Mouse (Mus musculus) spleen, postnatal 10 days (tissue): ENCODE results near the gene Slc29a1.

Experiments
- DNase-seq, 2 experiments: peaks; one replicate each; pipeline ENCODE4 v3.0.0; 2021 to 2022; ENCODE audit warnings: low spot score in 2 of 2

The Slc29a1 gene

GRCm38 (mm10) chr17:45612008-45612407, 12.6 kb upstream of the Slc29a1 start:
- DNase-seq, result no peak

- DNase-seq, result no peak
These were observed 10.9 kb upstream of the Slc29a1 start for GRCm38 (mm10) chr17:45610144-45610866.

GRCm38 (mm10) chr17:45608396-45608795, 9.0 kb upstream of the Slc29a1 start:
- no peak for DNase-seq

DNA sequence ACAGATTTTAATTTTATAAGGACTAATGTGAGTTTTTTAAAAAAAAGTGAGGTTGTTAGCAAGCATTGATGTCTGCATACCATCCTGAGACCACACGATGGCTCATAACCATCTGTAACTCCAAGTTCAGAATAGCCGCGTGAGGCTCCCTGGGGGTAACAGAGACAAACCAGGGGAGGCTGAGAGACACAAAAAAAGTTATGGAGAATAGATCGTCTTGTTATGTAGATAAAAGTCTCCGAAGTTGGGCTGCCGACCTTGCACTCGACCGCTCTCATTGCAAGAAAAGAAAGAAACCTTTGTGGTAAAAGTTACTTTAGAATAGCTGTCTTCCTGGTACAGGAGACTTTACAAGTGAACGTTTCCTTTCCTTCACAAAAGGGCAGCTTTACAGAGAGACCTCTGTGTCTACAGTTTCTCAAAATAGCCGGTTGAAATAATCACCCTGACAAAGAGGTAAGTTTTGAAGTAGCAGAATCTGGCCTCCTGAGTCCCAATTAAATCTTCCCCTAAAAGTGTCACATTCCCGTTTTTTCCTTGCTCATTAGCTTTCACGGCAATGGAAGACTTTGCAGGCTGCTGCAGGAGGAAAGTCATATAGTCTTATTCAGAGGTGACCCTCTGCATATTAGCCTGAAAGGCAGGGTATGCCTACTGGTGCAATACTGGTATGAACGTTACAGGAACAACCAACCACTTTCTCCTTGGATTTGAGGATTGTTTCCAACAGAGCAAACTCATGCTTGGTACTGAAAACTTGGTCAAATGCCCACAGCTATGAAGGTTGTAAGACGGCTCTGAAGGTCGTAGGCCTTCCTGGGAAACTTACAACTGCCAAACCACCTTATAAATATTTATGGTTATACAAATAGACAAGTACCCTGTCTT, 7.8 kb upstream of the Slc29a1 start:
- no peak for DNase-seq

DNA sequence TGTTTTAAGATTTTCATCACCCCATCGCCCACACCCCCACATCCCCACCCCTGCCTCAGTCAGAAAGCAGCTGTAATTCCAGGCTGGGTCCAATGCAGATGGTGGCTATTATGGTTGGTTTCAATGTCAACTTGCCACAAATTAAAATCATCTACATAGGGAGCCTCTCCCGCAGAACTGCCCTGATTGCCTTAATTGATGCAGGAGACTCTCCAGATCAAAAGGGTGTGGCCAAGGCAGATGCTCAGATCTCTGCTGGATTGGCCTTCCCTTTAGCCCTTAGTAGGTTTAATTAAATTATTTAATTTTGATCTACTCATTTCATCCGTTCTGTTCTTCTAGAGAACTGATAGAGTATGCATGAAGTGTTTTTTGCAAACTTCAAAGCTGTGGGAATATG, 3.6 kb upstream of the Slc29a1 start:
- DNase-seq, result no peak

DNA sequence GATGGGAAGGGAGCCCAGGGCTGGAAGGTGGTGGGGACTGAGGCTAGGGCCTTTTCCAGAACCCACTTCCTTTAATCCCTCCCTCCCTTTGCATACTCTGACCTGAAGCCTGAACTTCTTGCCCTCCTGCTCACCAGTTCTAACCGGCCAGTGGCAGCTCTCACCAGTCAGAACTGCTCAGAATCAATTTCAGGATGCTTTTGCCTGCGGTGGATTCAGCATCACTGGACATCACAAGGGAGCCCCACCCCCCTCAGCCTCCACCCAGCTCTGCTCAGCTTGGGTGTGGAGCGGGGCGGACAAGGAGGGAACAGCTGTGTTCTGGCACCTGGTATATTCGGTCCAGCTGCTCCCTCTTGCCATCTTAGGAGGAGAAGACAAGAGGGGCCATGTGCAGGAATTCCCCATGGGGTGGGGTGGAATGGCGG, 2.5 kb upstream of the Slc29a1 start, which contains the start of gene Mymx:
Gene Mymx (minus strand): TSS at position 226 of the 428 bp plus-strand sequence.
- no peak for DNase-seq

GRCm38 (mm10) chr17:45601325-45601724, 1.9 kb upstream of the Slc29a1 start:
- DNase-seq, result no peak

DNA sequence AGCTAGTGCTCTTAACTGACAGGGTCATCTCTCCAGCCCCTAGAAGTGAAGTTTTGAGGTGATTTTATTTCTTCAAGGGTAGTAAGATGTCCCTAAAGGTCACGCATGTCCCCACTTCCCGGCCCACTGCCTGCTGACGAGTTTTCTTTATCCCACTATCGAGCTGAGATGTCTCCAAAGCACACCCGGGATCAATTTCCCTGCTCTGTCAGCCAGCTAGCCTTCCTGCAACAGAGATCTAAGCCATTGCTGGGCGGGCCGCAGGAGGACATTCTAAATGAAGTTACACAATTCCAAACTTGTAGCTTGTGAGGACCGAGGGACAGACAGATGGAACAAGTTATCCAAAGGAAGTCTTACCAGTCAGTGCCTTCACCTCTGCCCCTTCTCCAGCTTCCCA, 861 bp upstream of the Slc29a1 start:
- DNase-seq, result no peak

DNA sequence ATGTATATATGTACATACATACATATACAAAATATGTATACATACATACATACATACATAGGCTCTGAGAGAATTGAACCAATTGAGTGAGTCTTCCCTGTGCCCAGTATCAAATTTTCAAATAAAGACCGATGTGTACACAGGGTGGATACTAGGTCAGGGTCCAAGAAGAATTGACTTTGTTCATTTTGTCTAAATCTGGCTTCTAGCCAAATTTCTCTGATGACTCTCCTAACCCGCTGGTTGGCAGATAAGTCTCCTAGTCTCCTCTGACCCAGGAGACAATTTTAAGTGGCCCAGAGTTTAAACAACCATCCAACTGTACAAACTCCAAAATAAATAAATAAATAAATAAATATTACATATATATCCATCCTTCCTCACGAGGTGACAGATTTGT, 515 bp downstream of the Slc29a1 start:
- DNase-seq, result no peak

GRCm38 (mm10) chr17:45598376-45598775, 1.0 kb downstream of the Slc29a1 start:
- no peak for DNase-seq

- DNase-seq, result no peak
These were observed 1.6 kb downstream of the Slc29a1 start for GRCm38 (mm10) chr17:45597787-45598186.

DNA sequence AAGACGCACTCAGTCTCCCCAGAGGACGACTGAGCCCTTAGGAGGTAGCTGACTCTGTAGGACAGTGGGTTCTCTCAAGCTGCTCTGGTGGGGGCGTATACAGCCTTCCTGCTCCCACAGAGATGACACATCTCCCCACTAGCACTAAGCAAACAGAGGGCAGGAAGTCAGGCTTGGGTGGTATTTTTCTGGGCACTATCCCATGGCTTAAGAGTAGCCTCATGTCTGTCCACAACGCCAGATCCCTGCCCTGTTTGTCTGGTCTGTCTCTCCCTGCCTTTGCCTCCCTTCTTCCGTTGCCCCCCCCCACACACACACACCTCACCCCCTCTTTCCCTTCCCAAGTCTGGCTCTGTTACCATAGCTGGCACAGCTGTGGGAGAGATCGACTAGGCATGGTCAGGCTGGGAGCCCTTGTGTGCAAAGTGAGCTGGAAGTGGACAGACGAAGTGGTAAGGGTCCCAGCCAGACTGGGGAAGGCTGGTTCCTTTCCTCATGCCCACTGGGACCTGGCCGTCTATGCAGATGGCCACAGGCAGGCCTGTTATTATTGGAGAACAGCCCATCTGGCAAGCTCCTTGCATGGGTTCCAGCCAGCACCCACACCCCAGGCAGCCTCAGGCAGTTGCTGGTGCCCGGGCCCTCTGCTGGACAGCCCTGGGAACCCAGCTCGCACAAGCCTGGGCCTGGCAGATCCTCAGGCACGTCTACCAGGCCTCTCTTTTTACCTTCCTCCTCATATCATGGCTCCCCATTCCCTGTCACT, 2.6 kb downstream of the Slc29a1 start:
- peak; percentile 62 to 86 for DNase-seq

DNA sequence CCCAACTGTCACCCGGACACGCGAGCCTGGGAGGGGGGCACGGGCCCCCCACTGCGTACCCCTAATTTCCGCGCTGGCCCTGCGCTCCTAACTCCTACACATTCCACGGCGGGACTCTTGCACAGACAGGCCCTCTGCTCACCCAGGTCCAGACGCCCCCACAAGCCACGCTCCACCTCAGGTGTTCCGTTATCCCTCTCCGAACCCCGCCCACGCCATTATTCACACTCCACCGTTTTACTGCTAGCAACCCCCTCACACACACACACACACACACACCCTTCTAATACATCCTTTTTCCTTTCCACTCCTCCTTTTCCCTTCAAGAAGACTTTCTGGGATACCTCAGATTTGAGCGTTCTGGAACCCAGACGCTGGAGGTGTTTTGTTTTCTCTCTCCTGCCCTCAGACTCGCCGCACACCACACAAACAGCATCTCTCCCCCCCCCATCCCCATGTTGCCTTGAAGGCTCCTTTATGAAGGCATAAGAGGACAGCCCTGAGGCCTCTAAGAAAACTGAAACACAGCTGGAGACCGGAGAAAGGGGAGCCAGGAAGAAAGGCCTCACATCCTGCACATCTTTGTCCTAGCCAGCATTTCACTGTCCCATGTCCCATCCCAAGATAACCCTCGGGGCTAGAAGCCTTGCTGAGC, 3.5 kb downstream of the Slc29a1 start:
- peak in 1 of 2 experiments; percentile 46 for DNase-seq

DNA sequence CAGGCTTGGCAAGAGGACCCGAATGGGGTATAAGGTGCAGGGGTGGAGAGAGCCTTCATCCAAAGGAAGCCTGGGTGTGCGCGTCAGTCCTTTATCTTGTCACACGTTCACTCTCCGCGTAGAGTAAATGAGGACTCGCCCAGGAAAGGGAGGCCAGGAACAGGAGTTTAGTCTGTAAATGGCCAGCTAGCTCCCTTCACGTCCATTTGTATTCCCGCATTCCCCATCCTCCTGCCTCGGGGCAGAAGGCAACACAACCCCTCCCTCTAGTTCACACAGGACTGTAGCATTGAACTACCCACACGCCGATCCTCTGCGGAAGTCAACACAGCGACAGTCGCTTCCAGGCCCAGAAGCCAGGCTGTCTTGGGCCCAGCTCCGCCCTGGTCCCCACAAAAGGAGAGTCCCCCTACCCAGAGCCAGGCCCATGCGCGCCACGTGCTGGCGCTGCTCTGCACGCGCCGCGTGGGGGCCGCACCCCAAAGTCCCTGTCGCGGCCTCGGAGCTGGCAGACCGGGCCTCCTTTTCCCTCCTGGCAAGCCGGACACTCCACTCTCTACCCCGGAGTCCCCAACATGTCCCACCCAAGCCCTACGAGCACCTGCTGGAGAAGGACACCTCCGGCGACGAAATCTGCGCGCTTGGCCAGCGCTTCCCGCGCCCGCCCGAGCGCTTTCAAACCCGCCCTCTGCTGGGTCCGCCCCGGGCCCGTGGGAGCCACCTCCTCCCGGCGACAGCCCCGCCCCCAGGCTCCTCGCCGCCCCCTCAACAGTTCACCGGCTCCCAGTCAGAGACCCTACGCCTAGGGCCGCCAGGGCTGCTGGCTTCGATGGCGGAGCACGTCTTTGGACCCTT, 4.3 kb downstream of the Slc29a1 start:
- DNase-seq, result peak; percentile 76 to 87

- peak in 1 of 2 experiments; percentile 16 for DNase-seq
These were observed 5.2 kb downstream of the Slc29a1 start for GRCm38 (mm10) chr17:45594195-45594594.

GRCm38 (mm10) chr17:45593479-45593878, 5.9 kb downstream of the Slc29a1 start:
- peak; percentile 69 to 77 for DNase-seq

GRCm38 (mm10) chr17:45592606-45593431, 6.6 kb downstream of the Slc29a1 start:
- DNase-seq, result peak in 1 of 2 experiments; percentile 31

DNA sequence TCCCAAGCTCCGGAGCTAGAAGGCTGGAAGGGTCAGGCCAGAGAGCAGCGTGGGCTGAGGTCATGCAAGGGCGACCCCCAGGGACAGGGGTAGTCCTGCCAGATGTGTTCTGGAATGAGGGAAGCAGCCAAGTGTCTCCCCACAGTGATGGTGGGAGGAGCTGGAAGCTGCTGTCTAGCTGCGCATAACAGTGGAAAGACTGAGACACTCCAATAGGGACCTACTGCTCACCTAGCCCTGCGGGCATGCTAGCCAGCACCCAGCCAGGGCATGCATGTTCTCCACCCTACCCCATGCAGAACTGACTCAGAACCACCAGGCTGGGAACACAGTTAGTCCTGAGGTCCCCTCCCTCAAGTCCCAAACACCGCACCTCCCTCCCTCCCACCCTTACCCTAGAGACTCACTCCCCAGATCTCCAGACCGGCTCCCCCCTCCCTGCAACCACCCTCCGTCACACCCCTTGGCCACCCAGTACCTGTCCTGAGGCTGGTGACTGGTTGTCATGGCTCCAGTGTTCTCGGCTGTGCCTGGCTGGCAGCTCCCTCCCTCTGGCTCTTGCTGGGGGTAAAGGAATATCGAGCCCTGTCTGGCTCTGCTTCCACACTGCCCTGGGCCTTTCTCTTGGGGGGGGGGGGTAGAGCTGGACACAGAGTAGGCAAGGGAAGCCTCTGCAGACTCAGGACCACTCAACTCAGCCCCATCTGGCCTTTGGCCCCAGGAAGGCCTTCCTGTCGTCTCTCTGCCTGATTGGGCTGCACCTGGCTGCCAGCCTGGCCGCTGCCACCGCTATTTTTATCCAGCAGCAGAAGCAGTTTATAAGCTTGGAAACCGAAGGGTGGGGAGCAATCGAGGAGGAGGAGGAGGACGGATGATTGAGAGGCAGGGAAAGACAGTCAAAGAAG, 7.5 kb downstream of the Slc29a1 start:
- peak in 1 of 2 experiments; percentile 21 for DNase-seq
